Mouse (Mus musculus) midbrain, embryonic 15.5 days (tissue): Measurements from ENCODE around the gene Chd9. TPM values are rescaled to one million over a fixed set of nuclear protein-coding genes. Genes with fewer than 3 reads are reported as not detected.
A peak's percentile ranks its signal among the peaks of the same experiment; 100 is the strongest.

Experiments used
- ATAC-seq: fragments of 200-750 bp; cut with Nextera tagmentation; replicated peaks from 2 replicates; pipeline ENCODE4 v1.8.0; 2017; ENCODE audit warnings: moderate TSS enrichment
- H3K27ac ChIP-seq: fragments of 300-500 bp; sonication (generic); 2 replicates; pipeline ENCODE4 v1.5.1; 2015; ENCODE audit warnings: mild to moderate bottlenecking, inconsistent platforms
- H3K27me3 ChIP-seq: fragments of 300-500 bp; sonication (generic); replicated peaks from 2 replicates; pipeline ENCODE4 v1.6.1; 2015; ENCODE audit warnings: inconsistent platforms
- H3K36me3 ChIP-seq: fragments of 300-500 bp; sonication (generic); replicated peaks from 2 replicates; pipeline ENCODE4 v1.6.1; 2015; ENCODE audit warnings: inconsistent platforms
- H3K4me1 ChIP-seq: fragments of 300-500 bp; sonication (generic); 2 replicates; pipeline ENCODE4 v1.6.1; 2015; ENCODE audit warnings: inconsistent platforms
- H3K4me2 ChIP-seq: fragments of 300-500 bp; sonication (generic); 2 replicates; pipeline ENCODE4 v1.6.1; 2015; ENCODE audit warnings: inconsistent platforms, mild to moderate bottlenecking, moderate library complexity
- H3K4me3 ChIP-seq: fragments of 300-500 bp; sonication (generic); 2 replicates; pipeline ENCODE4 v1.5.1; 2015; ENCODE audit warnings: mild to moderate bottlenecking, inconsistent platforms
- H3K9ac ChIP-seq: fragments of 300-500 bp; sonication (generic); 2 replicates; pipeline ENCODE4 v1.6.1; 2015; ENCODE audit warnings: mild to moderate bottlenecking, inconsistent platforms
- H3K9me3 ChIP-seq: fragments of 300-500 bp; sonication (generic); 2 replicates; pipeline ENCODE4 v1.6.1; 2016; ENCODE audit warnings: inconsistent platforms
- WGBS: fragments of 180-500 bp; shearing (Covaris S2); methylation state at CpG from one replicate; pipeline ENCODE4 v1.1.7; 2015; ENCODE audit warnings: mixed read lengths; 5-methylcytosine and 5-hydroxymethylcytosine counted together
- polyA plus RNA-seq: library from polyadenylated mRNA; unstranded; fragments of >200 nt; fragmentation: Nextera tagmentation; extraction: Ambion mirVana; gene quantifications from 2 replicates; pipeline ENCODE4 v1.2.1, GENCODE M21; 2015

Gene Chd9
- polyA plus RNA-seq, 1 experiment from 2014 or later = 79.5 TPM

DNA sequence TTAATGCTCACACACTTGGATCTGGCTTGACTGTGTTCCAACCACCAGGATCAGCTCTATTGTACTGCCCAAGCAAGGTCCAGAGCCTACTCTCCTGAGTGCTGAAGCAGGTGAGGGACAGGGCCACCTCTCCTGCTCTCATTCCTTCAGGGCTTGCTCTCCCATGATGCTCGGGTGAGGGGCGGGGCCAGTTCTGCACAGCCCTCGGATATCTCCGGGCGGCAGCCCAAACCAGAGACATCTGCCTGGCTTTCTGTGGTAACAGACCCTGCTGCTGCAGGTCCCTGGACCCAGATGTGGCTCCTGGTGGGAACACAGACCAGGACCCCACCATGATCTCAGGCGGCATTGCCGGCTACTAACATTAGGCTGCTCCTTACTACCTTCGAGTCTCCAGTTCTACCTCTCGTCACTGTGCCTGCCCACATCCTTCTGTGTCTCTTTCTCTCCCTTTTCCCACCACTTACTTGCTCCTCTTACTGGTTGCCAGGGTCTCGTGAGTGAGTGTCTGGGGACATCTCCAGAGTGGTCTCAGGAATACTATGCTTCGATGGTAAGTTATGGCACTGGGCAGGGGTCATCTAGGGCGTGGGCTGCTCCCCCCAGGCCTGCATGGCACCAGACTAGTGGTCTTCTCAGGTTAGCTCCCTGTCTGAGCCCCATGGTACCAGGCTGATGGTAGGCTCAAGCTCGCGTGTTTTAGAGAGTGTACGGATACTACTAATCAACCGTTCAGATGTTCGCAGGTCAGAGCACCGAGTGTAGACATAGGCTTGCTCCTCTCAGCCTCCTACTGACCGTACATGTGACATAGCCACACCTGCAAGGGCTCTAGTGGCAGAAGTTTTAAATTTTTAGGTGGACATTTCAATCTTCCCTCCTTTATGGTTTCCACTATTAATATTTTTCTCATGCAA lies 232.7 kb downstream of the Chd9 start:
- no peaks in the 10 kb centered on the region for H3K4me1 ChIP-seq
- WGBS = 77% methylated on average over 19 of the region's 19 CpGs
- H3K27me3 ChIP-seq = no peaks in the 10 kb centered on the region
- H3K4me2 ChIP-seq = no peak overlapping the region
- no peaks in the 10 kb centered on the region for H3K9me3 ChIP-seq
- no peak for ATAC-seq
- no peak overlapping the region for H3K27ac ChIP-seq
- no peak overlapping the region for H3K9ac ChIP-seq
- H3K4me3 ChIP-seq = no peak overlapping the region
- H3K36me3 ChIP-seq = peaks cover 4% of the 10 kb centered on the region; the same call in 1 of the 2 replicates

DNA sequence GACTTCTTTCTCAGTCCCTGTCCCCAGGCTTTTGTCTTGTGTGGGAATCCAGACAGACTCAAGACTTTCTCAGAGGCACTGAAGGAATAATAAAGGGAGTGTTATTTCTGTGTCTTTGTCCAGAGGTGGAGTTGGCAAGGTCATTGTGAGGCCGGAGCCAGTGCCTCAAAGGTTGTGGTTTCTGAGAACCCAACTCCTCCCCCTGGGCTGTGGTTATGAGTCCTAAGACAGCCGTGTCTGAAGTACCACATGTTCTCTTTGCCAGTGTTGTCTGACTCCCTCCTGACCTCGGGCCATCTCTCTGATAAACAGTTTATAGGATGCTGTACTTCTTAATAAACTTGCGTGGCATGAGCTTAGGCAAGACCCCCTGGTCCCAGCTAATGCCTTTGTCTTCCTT lies 237.0 kb downstream of the Chd9 start:
- H3K27ac ChIP-seq = no peak overlapping the region
- no peak overlapping the region for H3K9ac ChIP-seq
- 71% methylated on average over 4 of the region's 4 CpGs for WGBS
- no peak overlapping the region for H3K4me3 ChIP-seq
- no peaks in the 10 kb centered on the region for H3K9me3 ChIP-seq
- no peak for ATAC-seq
- H3K36me3 ChIP-seq = no peaks in the 10 kb centered on the region
- no peaks in the 10 kb centered on the region for H3K27me3 ChIP-seq
- no peak overlapping the region for H3K4me2 ChIP-seq
- H3K4me1 ChIP-seq = peaks cover 8% of the 10 kb centered on the region

DNA sequence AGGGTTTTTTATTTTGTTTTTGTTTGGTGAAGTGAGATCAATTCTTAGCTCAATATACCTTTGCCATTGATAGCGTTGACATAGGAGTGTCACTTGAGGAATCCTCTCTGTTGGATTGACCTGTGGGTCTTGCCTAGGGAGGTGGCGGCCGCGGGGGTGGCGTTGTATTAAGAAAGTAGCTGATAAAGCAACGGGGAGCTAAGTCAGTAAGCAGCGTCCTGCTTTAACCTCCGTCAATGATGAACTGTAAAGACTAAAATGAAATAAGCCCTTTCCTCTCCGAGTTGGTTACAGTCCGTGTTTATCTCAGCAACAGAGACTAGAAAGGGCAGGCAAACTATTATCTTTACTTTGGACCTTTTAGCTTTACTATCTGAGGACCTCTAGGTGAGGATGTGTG lies 241.3 kb downstream of the Chd9 start:
- Histone ChIP-seq H3K36me3 (no peaks in the 10 kb centered on the region), H3K9me3 (no peaks in the 10 kb centered on the region), H3K4me2 (peak overlapping the region; percentile 68), H3K9ac (0 out of 2 replicates have a peak overlapping the region, but pooled peaks have one; percentile 66), H3K27ac (peak overlapping the region; percentile 84; the same call in 1 of the 2 replicates), H3K4me3 (peak overlapping the region; percentile 84), H3K27me3 (no peaks in the 10 kb centered on the region), H3K4me1 (peaks cover 22% of the 10 kb centered on the region)
- peak; percentile 15; the same call in 1 of the 2 replicates for ATAC-seq
- 9% methylated on average over 10 of the region's 10 CpGs for WGBS

DNA sequence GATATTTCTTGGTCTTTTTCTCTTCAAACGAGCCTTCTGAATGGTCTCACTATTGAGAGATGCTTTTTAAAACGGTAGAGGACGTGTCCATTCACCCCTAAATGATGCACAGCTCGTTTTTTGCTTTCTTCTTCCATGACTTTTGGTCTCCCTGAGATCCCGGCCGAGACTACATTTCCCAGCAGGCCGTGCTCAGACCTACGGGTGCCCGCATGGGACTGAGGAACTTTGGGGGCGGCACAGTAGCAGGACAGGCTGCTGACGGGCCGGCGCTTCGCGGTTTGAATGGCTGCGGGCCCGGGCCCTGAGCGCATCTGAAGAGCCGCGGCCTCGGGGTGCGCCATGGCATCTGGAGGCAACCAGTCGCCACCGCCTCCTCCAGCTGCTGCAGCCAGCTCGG lies 241.7 kb downstream of the Chd9 start, which contains the start of gene Rbl2:
TSS of gene Rbl2 (plus strand) at position 224 of the 400 bp plus-strand sequence.
- ATAC-seq = peak; percentile 98
- H3K4me1 ChIP-seq = peaks cover 22% of the 10 kb centered on the region
- H3K27ac ChIP-seq = peak within 1 kb of the TSS; percentile 84
- WGBS = under 1% methylated on average over 25 of the region's 25 CpGs
- H3K27me3 ChIP-seq = no peaks in the 10 kb centered on the region
- H3K36me3 ChIP-seq = no peaks in the 10 kb centered on the region
- H3K4me3 ChIP-seq = peak within 1 kb of the TSS; percentile 84
- H3K9ac ChIP-seq = peak within 1 kb of the TSS; percentile 66
- no peaks in the 10 kb centered on the region for H3K9me3 ChIP-seq
- H3K4me2 ChIP-seq = peak within 1 kb of the TSS; percentile 68

DNA sequence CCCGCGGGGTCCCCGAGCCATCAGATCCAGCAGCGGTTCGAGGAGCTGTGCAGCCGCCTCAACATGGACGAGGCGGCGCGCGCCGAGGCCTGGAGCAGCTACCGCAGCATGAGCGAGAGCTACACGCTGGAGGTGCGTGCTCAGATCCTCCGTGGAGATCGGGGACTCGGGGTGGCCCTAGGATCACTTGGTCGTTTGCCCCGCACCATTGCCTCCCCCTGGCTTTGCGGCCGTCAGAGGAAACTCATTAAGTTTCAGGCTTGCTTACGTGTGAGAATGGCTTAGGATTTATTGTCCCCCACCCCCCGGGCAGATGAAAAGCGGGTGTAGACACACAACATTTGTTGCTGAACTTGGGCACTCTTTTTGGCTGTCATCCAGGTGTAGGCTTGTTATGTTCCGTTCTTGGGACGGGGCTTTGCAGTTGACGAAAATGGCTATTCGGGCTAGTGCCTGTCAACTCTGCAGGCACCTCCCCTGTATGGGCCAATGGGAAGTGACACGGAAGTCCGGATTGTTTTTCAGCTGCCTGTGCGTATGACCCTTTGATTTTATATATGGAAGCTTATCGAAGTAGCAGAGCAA lies 242.2 kb downstream of the Chd9 start:
- peak; percentile 86 for ATAC-seq
- WGBS = under 1% methylated on average over 34 of the region's 34 CpGs
- H3K27ac ChIP-seq = peak overlapping the region; percentile 84
- no peaks in the 10 kb centered on the region for H3K27me3 ChIP-seq
- peak overlapping the region; percentile 68 for H3K4me2 ChIP-seq
- peaks cover 22% of the 10 kb centered on the region for H3K4me1 ChIP-seq
- no peaks in the 10 kb centered on the region for H3K9me3 ChIP-seq
- peak overlapping the region; percentile 66 for H3K9ac ChIP-seq
- no peaks in the 10 kb centered on the region for H3K36me3 ChIP-seq
- H3K4me3 ChIP-seq = peak overlapping the region; percentile 84

DNA sequence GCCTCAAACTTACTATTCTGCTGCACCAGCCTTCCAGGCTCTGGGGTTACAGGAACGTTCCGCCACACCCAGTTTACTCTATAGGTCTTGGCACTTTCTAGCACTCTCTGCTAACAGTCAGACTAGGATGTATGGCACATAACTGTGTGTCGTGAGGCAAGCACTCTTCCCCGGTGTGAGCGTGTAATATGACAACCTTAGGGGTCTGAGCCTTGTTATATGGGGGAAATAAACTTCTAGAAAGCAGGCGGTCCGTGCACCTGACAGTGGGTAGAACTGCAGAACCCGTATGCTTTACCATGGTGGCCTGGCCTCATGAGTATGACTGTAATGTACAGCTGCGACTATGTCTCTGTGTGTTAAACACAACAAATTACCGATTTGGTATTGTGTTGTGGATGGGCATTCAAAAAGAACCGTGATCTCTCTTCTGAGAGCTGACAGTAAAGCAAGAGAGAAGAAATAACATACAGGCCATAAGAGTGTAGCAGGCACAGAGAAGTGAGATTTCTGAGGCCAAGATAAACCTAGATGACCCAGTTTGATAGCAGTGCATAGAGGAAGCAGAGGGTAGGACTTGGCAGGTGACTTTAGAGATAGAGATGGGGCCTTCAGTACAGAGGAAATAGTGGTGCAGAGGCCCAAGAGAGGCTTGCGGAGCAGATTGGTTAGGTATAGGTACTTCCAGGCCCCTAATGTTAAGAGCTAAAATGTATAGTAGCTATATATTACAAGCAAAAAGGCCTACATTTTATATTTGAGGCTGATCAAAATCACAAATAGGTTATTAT lies 249.1 kb downstream of the Chd9 start:
- H3K27ac ChIP-seq = no peak overlapping the region
- no peak overlapping the region for H3K4me3 ChIP-seq
- H3K36me3 ChIP-seq = peaks cover 5% of the 10 kb centered on the region; the same call in 1 of the 2 replicates
- no peaks in the 10 kb centered on the region for H3K27me3 ChIP-seq
- H3K9me3 ChIP-seq = no peaks in the 10 kb centered on the region
- 94% methylated on average over 12 of the region's 12 CpGs for WGBS
- no peak for ATAC-seq
- H3K9ac ChIP-seq = no peak overlapping the region
- H3K4me1 ChIP-seq = no peaks in the 10 kb centered on the region
- H3K4me2 ChIP-seq = no peak overlapping the region

DNA sequence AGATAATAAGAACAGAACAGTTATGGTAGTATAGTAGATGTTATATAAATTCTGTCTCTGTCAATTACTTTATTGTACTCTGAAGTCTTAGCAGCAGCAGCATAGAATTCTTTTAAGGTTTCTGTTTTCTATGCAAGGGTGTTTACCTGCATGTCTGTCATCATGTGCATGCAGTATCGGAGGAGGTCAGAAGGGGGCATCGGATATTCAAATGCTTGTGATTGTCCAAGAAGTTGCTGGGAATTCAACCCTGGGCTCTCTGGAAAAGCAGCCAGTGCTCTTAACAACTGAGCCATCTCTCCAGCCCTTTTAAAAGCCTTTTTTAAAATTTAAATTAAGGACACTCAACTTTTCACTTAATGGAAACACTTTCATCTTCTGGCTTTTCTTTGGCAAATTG lies 251.5 kb downstream of the Chd9 start:
- Histone ChIP-seq H3K27ac (no peak overlapping the region), H3K9me3 (no peaks in the 10 kb centered on the region), H3K4me3 (no peak overlapping the region), H3K27me3 (no peaks in the 10 kb centered on the region), H3K9ac (no peak overlapping the region), H3K4me2 (no peak overlapping the region), H3K4me1 (no peaks in the 10 kb centered on the region), H3K36me3 (peaks cover 5% of the 10 kb centered on the region; the same call in 1 of the 2 replicates)
- ATAC-seq = no peak
- 89% methylated on average over 2 of the region's 2 CpGs for WGBS

DNA sequence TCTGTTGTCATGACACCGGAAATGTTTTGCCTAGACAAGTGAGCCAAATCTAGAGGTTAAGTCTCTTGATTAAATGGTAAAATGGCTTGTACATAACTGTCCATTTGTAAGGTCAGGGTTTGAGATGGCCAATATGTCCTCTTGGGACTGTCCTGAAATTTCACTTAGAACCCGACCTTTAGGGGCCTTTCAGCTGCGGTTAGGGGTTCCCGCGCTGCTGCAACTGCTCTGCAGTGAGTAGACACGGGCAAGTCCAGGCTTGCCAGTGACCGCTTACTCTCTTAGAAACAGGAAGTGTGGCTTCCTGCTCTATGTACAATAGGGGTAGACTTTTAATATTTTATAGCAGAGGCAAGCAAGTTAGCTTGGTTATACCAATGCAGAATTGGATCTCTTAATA lies 253.8 kb downstream of the Chd9 start:
- Histone ChIP-seq H3K27me3 (no peaks in the 10 kb centered on the region), H3K4me1 (no peaks in the 10 kb centered on the region), H3K9ac (no peak overlapping the region), H3K4me3 (no peak overlapping the region), H3K36me3 (peaks cover 10% of the 10 kb centered on the region; the same call in 1 of the 2 replicates), H3K27ac (no peak overlapping the region), H3K4me2 (no peak overlapping the region), H3K9me3 (no peaks in the 10 kb centered on the region)
- WGBS = 87% methylated on average over 7 of the region's 7 CpGs
- no peak for ATAC-seq

DNA sequence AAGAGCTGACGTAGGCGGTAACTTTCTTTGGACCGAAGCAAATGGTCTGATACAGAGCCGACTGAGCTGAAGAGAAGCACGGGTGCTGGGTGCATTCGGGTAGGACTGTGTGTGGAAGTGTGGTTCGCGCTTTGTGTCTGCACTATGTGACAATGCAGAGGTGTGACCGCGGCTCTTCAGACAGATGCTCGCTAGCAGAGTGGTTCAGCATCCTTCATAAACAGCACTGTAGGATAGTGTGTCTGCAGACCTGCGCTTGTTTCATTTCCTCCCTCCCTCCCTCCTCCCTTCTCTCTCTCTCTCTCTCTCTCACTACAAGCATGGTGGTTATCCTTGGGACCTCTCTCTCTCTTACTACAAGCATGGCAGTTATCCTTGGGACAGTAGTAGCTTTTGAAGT lies 254.3 kb downstream of the Chd9 start:
- Histone ChIP-seq H3K4me1 (no peaks in the 10 kb centered on the region), H3K27ac (no peak overlapping the region), H3K9ac (no peak overlapping the region), H3K4me3 (no peak overlapping the region), H3K9me3 (no peaks in the 10 kb centered on the region), H3K36me3 (peaks cover 7% of the 10 kb centered on the region; the same call in 1 of the 2 replicates), H3K27me3 (no peaks in the 10 kb centered on the region), H3K4me2 (no peak overlapping the region)
- no peak for ATAC-seq
- WGBS = 93% methylated on average over 12 of the region's 12 CpGs

DNA sequence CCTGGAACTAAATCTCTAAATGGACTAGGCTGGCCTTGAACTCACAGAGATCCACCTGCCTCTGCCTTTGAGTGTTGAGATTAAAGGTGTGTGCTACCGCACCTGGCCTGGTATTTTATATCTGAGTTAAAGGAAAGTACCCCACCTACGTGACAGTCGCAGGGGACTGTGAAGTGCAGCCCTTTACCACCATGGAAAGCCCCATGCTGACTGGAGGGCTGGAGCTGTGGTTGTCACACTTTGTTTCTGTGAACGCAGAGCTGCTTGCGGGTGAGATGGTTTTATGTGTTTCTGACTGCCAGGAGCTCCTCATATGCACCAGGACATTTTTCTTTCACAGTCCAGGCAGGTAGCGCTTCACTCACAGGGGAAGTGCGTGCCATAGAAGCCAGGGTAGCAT lies 260.3 kb downstream of the Chd9 start:
- Histone ChIP-seq H3K9me3 (no peaks in the 10 kb centered on the region), H3K27ac (no peak overlapping the region), H3K9ac (no peak overlapping the region), H3K4me2 (no peak overlapping the region), H3K36me3 (peaks cover 7% of the 10 kb centered on the region; the same call in 1 of the 2 replicates), H3K4me3 (no peak overlapping the region), H3K4me1 (no peaks in the 10 kb centered on the region), H3K27me3 (no peaks in the 10 kb centered on the region)
- WGBS = 93% methylated on average over 7 of the region's 7 CpGs
- no peak for ATAC-seq

DNA sequence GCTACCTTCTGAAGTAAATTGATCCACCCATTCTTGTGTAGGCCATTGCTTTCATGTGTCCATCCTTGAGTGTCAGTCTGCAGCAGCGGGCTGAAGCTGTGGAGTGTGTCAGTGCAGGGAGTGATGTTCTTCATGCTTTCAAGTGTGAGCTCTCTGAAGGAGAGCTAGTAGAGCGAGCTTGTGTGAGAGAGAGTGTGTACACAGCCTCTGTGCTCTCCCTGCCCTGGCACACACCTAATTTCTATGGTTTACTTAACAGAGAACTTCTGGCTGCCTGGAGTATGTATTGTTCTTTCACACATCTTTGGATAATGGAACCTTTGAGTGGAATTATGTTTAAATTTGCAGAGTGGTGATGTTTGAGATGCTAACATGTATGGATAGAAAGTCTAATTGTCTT lies 261.4 kb downstream of the Chd9 start:
- H3K4me2 ChIP-seq = no peak overlapping the region
- H3K9me3 ChIP-seq = no peaks in the 10 kb centered on the region
- H3K4me1 ChIP-seq = no peaks in the 10 kb centered on the region
- peaks cover 7% of the 10 kb centered on the region; the same call in 1 of the 2 replicates for H3K36me3 ChIP-seq
- H3K27ac ChIP-seq = no peak overlapping the region
- 89% methylated on average over 2 of the region's 2 CpGs for WGBS
- no peak overlapping the region for H3K9ac ChIP-seq
- ATAC-seq = no peak
- no peaks in the 10 kb centered on the region for H3K27me3 ChIP-seq
- no peak overlapping the region for H3K4me3 ChIP-seq

DNA sequence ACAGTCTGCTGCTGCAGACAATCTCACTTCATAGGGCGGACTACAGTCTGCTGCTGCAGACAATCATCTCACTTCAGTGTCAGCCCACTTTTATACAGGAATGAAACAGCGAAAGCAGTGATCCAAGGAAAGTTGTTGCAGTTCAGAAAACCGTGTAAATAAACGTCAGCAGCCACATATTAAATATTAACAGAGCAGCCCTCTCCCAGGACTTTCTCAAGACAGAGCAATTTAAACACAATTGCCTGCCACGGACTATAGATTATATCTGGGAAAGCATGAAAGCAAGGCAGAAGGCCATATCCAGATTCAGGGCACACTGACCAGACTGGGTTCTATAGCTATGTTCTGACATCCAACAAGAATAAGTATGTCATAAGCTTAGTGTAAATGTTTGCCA lies 266.0 kb downstream of the Chd9 start:
- WGBS = 89% methylated on average over 5 of the region's 5 CpGs
- ATAC-seq = no peak
- Histone ChIP-seq H3K4me2 (no peak overlapping the region), H3K27ac (no peak overlapping the region), H3K4me1 (no peaks in the 10 kb centered on the region), H3K36me3 (peaks cover 19% of the 10 kb centered on the region; the same call in 1 of the 2 replicates), H3K9me3 (no peaks in the 10 kb centered on the region), H3K9ac (no peak overlapping the region), H3K4me3 (no peak overlapping the region), H3K27me3 (no peaks in the 10 kb centered on the region)
